Mouse (Mus musculus): ENCODE results near the gene Anks1b. TPM values are rescaled to one million over a fixed set of nuclear protein-coding genes. Genes with fewer than 3 reads are reported as not detected.

The Anks1b gene
- total and polyA plus RNA-seq, 3 experiments = not detected

DNA sequence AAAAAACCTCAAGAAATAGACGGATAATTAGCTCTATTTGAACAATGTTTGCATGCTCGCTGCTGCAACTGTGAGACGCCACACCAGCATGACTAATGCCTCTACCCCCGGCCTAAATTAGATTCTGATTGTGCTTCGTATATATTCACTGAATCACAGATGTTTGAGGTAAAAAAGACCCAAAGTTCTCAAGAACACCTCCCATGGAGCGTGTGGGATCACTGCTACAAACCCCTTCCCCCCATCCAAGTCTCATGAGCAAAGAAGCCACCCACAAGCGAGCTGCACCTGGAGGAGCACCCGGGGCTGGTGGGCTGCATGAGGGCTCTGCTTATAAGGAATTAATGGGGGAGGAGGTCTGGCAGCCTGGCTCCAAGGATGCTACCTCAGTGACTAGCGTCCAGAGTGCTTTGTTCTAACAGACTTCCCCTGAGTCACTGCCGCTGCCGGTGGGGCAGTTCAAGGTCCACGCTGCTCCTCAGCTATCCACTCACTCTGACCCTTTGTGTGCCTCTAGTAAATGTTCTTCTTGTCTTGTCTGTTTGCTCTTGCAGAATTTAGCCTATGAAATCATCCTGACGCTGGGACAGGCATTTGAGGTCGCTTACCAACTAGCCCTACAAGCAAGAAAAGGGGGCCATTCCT is 1092.5 kb downstream of the Anks1b start:
- Histone ChIP-seq H3K9ac (ENCODE audit: control insufficient read depth, low read depth, low read length, poor library complexity, severe bottlenecking) (no peak overlapping the region), H3K27ac (ENCODE audit: control insufficient read depth, low read depth, low read length) (no peak overlapping the region), H3K4me1 (ENCODE audit: control insufficient read depth in 1 of 2, insufficient read depth in 2 of 2, low read length in 2 of 2) (0 out of 4 replicates have a peak, but pooled peaks cover 0 to 2% of the 10 kb centered on the region in 2 experiments)

DNA sequence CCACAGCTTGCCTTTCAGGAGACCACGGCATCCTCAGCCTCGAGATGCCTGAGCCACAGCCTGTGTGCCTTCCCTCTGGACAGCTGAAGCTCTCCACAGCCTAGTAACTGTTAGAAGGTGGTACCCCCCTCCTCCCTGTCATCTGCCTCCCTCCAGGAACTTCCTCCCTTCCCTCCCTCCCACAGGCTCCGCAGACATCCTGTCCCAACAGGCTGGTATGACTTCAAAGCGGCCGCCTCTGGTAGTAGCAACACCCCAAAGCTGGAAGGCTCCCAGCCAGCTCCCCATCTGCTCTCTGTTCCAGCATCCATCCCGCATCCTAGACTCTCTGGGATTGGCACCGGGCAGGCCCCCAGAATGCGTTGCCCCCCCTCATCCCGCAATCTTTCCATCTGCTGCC is 1093.5 kb downstream of the Anks1b start:
- no peaks in the 10 kb centered on the region for H3K27me3 ChIP-seq (ENCODE audit: control insufficient read depth in 1 of 2, insufficient read depth in 2 of 2, low read length in 2 of 2)
- H3K4me3 ChIP-seq (ENCODE audit: control insufficient read depth in 1 of 2, insufficient read depth in 1 of 2, low read depth in 2 of 2, low read length in 2 of 2) = no peak overlapping the region
- no peak overlapping the region for H3K9ac ChIP-seq (ENCODE audit: control insufficient read depth, low read depth, low read length, poor library complexity, severe bottlenecking)
- H3K9me3 ChIP-seq (replicated peaks; ENCODE audit: insufficient read depth, low read length) = no peaks in the 10 kb centered on the region
- 0 out of 4 replicates have a peak, but pooled peaks cover 0 to 2% of the 10 kb centered on the region in 2 experiments for H3K4me1 ChIP-seq (ENCODE audit: control insufficient read depth in 1 of 2, insufficient read depth in 2 of 2, low read length in 2 of 2)
- DNase-seq (ENCODE audit: low read depth, low spot score) = no peak
- no peaks in the 10 kb centered on the region for H3K79me2 ChIP-seq (ENCODE audit: control insufficient read depth, insufficient read depth, low read length, poor library complexity)
- no peak overlapping the region for H3K27ac ChIP-seq (ENCODE audit: control insufficient read depth, low read depth, low read length)
- TF ChIP-seq POLR2AphosphoS2 (IDR thresholded peaks at IDR 0.05; ENCODE audit: low read length) = no peak
- TF ChIP-seq POLR2A (IDR thresholded peaks at IDR 0.05; ENCODE audit: control insufficient read depth in 1 of 2, insufficient read depth in 1 of 2, low read depth in 1 of 2, low read length in 2 of 2, poor library complexity in 1 of 2) = no peak
- no peak for TF ChIP-seq CHD1 (IDR thresholded peaks at IDR 0.05; ENCODE audit: low read depth, low read length)
- TF ChIP-seq ZC3H11A (IDR thresholded peaks at IDR 0.05; ENCODE audit: low read depth, low read length) = no peak
- TF ChIP-seq EP300 (IDR thresholded peaks at IDR 0.05; ENCODE audit: low read depth in 1 of 2, low read length in 2 of 2) = no peak
- TF ChIP-seq HCFC1 (IDR thresholded peaks at IDR 0.05; ENCODE audit: low read depth, low read length) = no peak
- TF ChIP-seq MAFK (IDR thresholded peaks at IDR 0.05; ENCODE audit: borderline replicate concordance, low read depth, low read length) = no peak
- TF ChIP-seq USF2 (IDR thresholded peaks at IDR 0.05; ENCODE audit: borderline replicate concordance in 1 of 2, insufficient read depth in 1 of 2, low read depth in 1 of 2, low read length in 2 of 2) = no peak
- TF ChIP-seq GATA1 (IDR thresholded peaks at IDR 0.05; ENCODE audit: low read depth, low read length) = no peak
- no peak for TF ChIP-seq ZKSCAN1 (IDR thresholded peaks at IDR 0.05; ENCODE audit: low read depth, low read length)
- TF ChIP-seq MAX (IDR thresholded peaks at IDR 0.05; ENCODE audit: low read length) = no peak
- TF ChIP-seq NRF1 (IDR thresholded peaks at IDR 0.05; ENCODE audit: insufficient read depth, low read depth, low read length, poor library complexity, severe bottlenecking) = no peak
- no peak for TF ChIP-seq E2F4 (IDR thresholded peaks at IDR 0.05; ENCODE audit: borderline replicate concordance, low read depth, low read length)
- TF ChIP-seq RCOR1 (IDR thresholded peaks at IDR 0.05; ENCODE audit: low read depth, low read length) = no peak
- no peak for TF ChIP-seq TCF12 (IDR thresholded peaks at IDR 0.05; ENCODE audit: low read depth, low read length)
- TF ChIP-seq ZMIZ1 (IDR thresholded peaks at IDR 0.05; ENCODE audit: low read depth, low read length) = no peak
- TF ChIP-seq ETS1 (IDR thresholded peaks at IDR 0.05; ENCODE audit: low read depth, low read length) = no peak
- no peak for TF ChIP-seq JUND (IDR thresholded peaks at IDR 0.05; ENCODE audit: low read depth, low read length)
- no peak for TF ChIP-seq GABPA (IDR thresholded peaks at IDR 0.05; ENCODE audit: low read depth, low read length)
- TF ChIP-seq MXI1 (IDR thresholded peaks at IDR 0.05; ENCODE audit: low read depth, low read length) = no peak
- H3K36me3 ChIP-seq (ENCODE audit: control insufficient read depth in 1 of 2, insufficient read depth in 2 of 2, low read length in 2 of 2) = no peaks in the 10 kb centered on the region

More for the DNA sequence above, 1092.5 kb downstream of the Anks1b start:
- no peaks in the 10 kb centered on the region for H3K27me3 ChIP-seq (ENCODE audit: control insufficient read depth in 1 of 2, insufficient read depth in 2 of 2, low read length in 2 of 2)
- TF ChIP-seq ZNF384 (IDR thresholded peaks at IDR 0.05; ENCODE audit: low read depth, low read length) (no peak), ETS1 (IDR thresholded peaks at IDR 0.05; ENCODE audit: low read depth, low read length) (no peak), USF2 (IDR thresholded peaks at IDR 0.05; ENCODE audit: borderline replicate concordance in 1 of 2, insufficient read depth in 1 of 2, low read depth in 1 of 2, low read length in 2 of 2) (no peak), MYC (IDR thresholded peaks at IDR 0.05; ENCODE audit: low read depth, low read length) (no peak), E2F4 (IDR thresholded peaks at IDR 0.05; ENCODE audit: borderline replicate concordance, low read depth, low read length) (no peak), MAFK (IDR thresholded peaks at IDR 0.05; ENCODE audit: borderline replicate concordance, low read depth, low read length) (no peak), TCF12 (IDR thresholded peaks at IDR 0.05; ENCODE audit: low read depth, low read length) (no peak), MXI1 (IDR thresholded peaks at IDR 0.05; ENCODE audit: low read depth, low read length) (no peak), MAX (IDR thresholded peaks at IDR 0.05; ENCODE audit: low read length) (no peak), GATA1 (IDR thresholded peaks at IDR 0.05; ENCODE audit: low read depth, low read length) (no peak), POLR2AphosphoS5 (IDR thresholded peaks at IDR 0.05; ENCODE audit: borderline replicate concordance, low read depth, low read length) (no peak), EP300 (IDR thresholded peaks at IDR 0.05; ENCODE audit: low read depth in 1 of 2, low read length in 2 of 2) (no peak), CTCF (IDR thresholded peaks at IDR 0.05 in 2 of 3, conservative IDR thresholded peaks at IDR 0.05 in 1 of 3; ENCODE audit: control insufficient read depth in 1 of 3, insufficient read depth in 1 of 3, low read depth in 2 of 3, low read length in 3 of 3, poor library complexity in 1 of 3, severe bottlenecking in 1 of 3) (no peak), NRF1 (IDR thresholded peaks at IDR 0.05; ENCODE audit: insufficient read depth, low read depth, low read length, poor library complexity, severe bottlenecking) (no peak), POLR2A (IDR thresholded peaks at IDR 0.05; ENCODE audit: control insufficient read depth in 1 of 2, insufficient read depth in 1 of 2, low read depth in 1 of 2, low read length in 2 of 2, poor library complexity in 1 of 2) (no peak), ZKSCAN1 (IDR thresholded peaks at IDR 0.05; ENCODE audit: low read depth, low read length) (no peak), NELFE (IDR thresholded peaks at IDR 0.05; ENCODE audit: low read depth, low read length) (no peak)
- no peak overlapping the region for H3K4me3 ChIP-seq (ENCODE audit: control insufficient read depth in 1 of 2, insufficient read depth in 1 of 2, low read depth in 2 of 2, low read length in 2 of 2)
- no peaks in the 10 kb centered on the region for H3K79me2 ChIP-seq (ENCODE audit: control insufficient read depth, insufficient read depth, low read length, poor library complexity)
- DNase-seq (ENCODE audit: low read depth, low spot score) = no peak
- H3K9me3 ChIP-seq (replicated peaks; ENCODE audit: insufficient read depth, low read length) = no peaks in the 10 kb centered on the region
- H3K36me3 ChIP-seq (ENCODE audit: control insufficient read depth in 1 of 2, insufficient read depth in 2 of 2, low read length in 2 of 2) = no peaks in the 10 kb centered on the region
